Mouse (Mus musculus): ENCODE results near the gene Cops3. TPM values are rescaled to one million over a fixed set of nuclear protein-coding genes. Genes with fewer than 3 reads are reported as not detected.

Gene Cops3
- total RNA-seq, 2 experiments from 2014 or later: 70.7 to 71.1 TPM

DNA sequence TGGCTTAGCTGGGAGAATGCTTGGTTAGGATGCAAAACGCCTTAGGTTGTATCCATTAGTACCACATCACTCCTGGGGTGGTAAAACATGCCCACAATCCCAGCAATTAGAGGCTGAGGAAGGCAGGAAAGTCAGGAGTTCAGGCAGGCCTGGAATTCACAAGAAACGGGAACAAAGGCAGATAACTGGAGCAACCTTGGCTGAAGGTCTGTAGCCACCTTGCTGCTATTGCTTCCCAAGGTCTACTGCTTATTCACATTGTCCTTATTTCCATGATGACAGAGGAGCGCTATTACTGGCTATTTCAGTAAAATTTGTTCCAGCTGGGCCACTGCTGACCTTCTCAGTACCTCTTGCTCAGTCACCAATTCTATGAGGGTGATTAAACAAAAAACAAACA lies 26.4 kb downstream of the Cops3 start:
- DNase-seq (ENCODE audit: low spot score in 2 of 2): no peak

DNA sequence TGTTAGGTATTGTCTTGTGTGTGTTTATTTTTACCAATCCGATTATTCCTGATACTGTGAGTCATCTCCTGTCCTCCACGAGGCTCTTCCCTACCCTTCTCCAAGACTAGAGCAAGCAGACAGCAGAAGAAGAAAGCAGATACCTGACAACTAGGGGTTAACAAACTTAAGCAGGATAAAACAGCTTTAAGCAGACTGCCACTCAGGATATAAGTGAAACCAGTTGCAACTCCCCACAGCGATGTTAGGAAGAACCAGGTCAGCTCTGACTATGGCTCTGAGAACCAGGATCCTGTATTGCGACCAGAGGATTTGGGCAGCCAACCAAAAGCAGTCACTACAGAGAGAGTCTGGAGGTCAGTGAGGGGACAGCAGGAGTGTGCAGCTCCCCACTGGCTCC lies 28.4 kb downstream of the Cops3 start:
- DNase-seq (ENCODE audit: low spot score in 2 of 2): no peak

DNA sequence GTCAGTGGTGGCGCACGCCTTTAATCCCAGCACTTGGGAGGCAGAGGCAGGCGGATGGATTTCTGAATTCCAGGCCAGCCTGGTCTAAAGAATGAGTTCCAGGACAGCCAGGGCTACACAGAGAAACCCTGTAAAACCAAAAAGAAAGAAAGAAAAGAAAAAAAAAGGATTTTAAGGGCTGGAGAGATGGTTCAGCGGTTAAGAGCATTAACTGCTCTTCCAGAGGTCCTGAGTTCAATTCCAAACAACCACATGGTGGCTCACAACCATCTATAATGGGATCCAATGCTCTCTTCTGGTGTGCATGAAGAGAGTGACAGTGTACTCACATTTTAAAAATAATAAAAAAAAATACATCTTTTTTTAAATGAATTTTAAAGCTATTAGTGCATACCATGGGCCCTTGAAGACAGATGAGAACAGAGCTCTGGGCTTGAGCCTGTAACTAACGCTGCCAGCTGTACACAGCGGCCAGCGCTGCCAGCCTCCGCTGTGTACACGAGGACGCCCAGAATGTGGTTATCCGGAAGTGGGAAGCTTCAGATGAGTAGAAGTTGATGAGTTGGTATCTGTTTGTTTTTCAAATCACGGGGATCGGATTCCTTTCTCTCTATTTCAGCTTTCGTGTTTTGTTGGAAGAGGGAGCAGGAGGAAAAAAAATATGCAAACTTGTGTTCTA lies 29.0 kb downstream of the Cops3 start:
- no peak for DNase-seq (ENCODE audit: low spot score in 2 of 2)

DNA sequence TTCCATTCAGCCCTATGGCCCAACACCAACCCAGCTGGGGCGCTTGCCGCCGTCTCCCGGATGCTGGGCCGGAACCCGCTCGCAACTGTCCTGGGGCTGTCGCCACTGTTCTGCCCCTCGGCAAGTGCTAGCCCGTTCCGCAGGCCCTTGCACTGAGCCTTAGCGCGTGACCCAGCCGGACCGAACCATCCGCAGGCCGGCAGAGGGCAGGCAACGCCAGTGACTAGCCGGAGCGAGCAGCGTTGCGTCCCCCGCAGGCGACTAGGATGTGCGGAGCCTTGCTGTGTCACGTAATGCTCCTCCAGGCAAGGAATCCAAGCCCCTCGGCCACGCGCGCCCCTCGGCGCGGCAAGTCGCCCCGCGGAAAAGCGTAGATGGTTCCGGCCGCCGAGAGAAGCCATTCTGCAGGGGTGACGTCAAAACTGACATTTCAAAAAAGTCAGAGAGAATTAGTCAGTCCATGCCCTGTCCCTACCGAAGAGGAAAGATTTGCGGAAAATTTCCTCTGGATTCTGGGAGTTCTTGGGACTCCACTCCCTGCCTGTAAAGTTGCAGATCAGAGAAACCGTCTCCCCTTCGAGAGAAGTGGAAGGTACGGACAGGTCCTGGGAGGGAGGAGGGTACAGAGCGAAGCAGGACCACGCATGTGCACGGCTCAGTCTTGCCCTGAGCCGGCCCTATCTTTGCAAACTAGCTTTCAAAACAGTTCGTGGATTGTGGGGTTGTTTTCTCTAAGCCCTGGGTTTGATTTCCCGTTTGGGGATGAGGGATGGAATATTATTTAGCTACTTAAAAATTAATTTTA lies 29.8 kb downstream of the Cops3 start, which contains the start of gene Flcn:
Flcn (minus strand) TSS at position 347 of the 805 bp plus-strand sequence.
- peak; percentile 78 to 84 for DNase-seq (ENCODE audit: low spot score in 2 of 2)

DNA sequence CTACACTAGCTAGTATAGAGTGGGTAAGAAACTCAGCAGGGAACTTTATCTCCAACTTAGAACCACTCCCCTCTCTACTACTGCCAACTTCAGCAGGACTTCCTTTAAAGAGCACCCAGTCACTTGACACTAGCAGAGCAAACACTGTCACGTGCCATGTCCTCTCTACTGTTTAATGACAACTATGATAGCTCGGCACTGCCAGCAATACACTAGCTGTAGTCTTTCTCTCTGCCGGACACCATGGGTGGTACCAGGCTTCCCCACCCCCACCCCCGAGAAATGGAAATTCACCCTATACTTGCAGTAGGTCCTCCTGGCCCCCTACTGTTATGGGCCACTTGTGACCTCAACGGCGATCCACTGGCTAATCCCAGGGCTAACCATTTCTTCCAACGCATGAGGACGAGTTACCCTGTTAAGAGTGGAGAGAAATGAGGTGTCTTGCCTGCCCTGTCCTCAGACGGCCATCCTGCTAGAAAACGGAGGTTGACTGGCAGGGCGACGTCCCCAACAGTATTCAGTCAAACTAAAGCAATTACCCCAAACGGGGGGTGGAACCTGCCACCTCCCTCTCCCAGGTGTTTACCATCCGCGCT lies 30.5 kb downstream of the Cops3 start:
- DNase-seq (ENCODE audit: low spot score in 2 of 2): no peak

DNA sequence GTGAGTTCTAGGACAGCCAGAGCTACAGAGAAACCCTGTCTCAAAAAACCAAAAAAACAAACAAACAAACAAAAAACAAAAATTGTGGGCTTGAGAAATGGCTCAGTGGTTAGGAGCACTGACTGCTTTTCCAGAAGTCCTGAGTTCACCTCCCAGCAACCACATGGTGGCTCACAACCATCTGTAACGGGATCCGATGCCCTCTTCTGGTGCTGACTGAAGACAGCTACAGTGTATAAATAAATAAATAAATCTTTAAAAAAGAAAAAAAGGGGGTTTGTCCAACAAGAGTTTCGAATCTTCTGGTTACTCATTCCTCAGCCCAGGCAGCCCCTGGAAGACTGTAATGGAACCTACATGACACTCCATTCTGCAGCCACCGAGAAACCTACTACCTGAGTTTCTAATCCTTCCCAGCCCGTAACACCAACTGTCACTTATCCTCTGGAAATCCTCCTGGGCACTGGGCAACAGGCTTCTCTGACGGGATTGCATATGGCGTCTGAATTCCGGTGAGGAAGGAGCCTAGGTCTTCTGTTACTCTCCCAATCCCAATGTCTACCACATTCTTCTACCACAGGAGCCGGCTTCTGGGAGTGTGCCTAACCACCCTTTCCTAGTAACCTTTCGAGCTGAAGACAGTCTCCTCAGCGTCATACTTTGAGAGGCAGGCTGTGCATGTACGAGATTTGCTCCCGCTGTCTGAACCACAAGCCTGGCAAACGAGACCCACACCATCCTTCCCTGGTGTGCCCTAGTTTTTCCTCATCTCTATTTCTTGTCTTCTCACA lies 31.3 kb downstream of the Cops3 start:
- DNase-seq (ENCODE audit: low spot score in 2 of 2): no peak

DNA sequence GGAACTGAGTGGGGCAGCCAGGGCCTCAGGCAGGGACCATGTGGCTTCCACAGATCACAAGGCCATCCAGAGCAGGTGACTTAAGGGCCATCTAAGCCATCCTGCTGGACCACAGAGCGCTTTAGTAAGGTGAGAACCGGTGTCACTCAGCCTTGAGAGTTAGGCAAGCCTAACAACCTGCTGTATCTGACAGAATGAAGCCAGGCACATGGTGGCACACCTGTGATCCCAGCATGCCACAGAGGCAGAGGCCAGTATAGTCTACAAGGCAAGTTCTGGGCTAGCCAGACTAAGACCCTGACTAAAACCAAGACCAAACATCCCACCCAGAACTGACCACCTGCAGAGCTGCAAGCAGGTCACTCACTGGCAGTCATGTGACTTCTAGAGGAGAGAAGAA lies 34.0 kb downstream of the Cops3 start:
- no peak for DNase-seq (ENCODE audit: low spot score in 2 of 2)

DNA sequence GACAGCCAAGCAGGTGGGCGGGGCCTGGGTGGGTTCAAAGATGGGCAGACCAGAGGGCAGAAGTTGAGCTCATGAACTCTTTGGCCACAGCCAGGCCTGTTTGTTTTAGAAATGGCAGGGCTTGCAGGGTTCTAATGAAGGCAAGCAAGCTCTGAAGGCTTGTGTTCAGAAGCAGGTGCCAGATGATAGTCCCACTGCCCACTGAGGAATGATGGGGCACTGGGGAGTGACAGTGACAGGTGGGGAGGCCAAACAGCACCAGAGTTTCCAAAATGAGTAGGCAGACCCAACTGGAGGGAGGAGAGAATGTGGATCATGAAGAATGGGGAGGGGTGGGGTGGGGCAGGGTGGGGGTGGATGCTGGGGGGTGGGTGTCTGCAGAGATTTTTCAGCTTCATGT lies 34.4 kb downstream of the Cops3 start:
- DNase-seq (ENCODE audit: low spot score in 2 of 2): no peak

DNA sequence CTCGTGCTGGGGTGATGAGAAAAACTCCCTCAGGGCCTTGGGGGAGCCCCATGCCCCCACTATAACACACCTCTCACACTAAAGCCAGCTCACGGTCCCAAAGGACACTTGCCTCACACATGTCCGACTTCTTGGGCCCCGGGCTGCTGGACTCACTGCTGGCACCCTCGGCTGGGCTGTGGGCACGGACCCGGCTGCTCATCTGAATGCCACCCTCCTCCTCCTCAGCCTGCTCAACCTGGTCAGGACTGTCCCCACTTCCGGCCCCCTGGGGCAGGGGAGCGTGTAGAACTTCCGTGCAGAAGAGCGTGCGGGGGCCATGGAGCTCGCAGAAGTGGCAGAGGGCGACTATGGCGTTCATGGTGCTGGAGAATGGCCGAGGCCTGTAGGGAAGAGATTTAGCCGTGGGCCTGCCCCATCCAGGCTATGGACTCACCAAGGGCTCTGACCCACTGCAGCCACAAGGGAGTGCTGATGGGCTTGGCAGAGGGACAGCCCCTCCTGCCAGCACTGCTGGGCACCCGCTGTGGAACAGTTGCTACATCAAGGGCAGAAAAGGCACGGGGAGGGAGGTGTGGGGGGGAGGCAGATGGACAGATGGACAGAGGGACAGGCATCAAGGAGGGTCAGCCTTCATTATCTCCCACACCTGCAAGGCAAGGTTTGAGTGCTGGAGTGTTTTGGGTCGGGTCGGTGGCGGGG lies 35.1 kb downstream of the Cops3 start:
- no peak for DNase-seq (ENCODE audit: low spot score in 2 of 2)

DNA sequence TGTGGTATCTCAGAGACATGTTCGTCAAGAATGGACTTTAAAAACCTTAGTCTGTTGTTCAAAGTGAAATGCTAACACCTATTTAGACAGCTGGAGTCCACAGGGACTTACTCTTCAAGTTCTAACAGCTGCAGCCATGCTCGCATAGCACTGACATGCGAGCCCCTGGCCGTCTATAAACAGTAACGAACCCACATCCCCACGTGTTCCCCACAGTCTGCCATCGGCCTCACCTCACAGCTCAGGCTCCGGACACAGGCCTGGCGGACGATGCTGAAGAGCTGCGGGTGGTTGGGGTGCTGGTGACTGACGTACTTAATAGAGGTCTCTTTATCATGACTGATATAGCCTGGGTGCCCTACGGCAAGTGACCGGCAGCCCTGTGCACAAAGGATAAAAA lies 36.1 kb downstream of the Cops3 start:
- no peak for DNase-seq (ENCODE audit: low spot score in 2 of 2)

DNA sequence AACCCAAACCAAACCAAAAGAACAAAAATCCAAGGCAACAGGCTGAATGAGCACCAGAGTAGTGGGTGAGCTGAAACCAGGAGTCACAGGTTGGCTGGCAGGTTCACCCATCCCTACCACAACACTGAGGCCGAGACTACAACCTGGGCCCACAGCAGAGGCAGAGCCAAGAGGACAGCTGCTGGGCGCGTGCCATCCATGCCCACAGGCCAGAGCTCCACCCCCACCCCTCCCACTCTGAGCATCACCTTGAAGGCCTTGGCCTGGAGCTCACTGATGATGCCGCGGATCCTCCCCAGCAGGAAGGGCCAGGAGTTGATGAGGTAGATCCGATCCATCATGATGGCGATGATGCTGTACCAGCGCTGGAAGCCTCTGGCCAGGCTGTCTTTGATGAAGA lies 37.8 kb downstream of the Cops3 start:
- DNase-seq (ENCODE audit: low spot score in 2 of 2): no peak

DNA sequence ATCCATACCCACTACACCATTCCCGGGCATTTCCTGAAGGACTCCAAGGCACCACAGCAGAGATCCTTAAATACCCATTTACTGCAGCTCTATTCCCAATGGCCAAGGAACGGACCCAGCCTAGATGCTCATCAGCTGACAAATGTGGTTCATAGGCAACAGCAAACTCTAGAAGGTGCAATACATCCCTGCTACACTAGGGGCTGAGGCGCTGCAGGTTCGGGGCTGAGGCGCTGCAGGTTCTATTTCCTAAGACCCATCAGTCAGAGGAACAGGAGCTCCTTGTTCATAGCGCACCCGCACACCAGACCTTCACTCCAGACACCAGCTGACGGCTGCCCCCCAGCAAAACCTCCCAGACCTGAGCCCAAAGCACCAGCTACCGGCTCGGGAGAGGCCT lies 39.2 kb downstream of the Cops3 start:
- no peak for DNase-seq (ENCODE audit: low spot score in 2 of 2)

DNA sequence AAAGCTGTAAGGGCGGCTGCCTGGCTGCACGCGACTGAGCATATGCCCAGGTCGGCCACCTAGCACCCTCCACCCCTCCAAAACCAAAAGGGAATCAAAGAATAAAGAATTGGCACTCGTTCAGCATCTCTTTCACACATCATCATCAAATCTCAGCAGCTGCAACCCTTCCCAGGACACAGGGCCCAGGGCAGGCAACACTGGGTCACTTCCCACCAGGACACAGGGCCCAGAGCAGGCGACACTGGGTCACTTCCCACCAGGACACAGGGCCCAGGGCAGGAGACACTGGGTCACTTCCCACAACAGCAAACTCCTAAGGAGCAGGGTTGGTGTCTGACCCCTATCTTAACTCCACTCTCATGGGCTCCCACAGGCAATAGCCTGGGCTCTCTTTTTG lies 46.2 kb downstream of the Cops3 start:
- no peak for DNase-seq (ENCODE audit: low spot score in 2 of 2)

DNA sequence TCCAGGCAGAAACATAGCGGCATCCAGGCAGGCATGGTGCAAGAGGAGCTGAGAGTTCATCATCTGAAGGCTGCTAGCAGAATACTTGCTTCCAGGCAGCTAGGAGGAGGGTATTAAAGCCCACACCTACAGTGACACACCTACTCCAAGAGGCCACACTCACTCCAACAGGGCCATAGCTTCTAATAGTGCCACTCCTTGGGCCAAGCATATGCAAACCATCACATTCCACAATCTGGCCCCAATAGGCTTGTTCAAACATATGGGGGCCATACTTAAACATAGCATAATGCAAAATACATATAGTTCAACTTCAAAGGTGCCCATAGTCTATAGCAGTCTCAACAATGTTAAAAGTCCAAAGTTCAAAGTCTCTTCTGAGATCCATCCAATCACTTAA lies 50.3 kb downstream of the Cops3 start:
- no peak for DNase-seq (ENCODE audit: low spot score in 2 of 2)

DNA sequence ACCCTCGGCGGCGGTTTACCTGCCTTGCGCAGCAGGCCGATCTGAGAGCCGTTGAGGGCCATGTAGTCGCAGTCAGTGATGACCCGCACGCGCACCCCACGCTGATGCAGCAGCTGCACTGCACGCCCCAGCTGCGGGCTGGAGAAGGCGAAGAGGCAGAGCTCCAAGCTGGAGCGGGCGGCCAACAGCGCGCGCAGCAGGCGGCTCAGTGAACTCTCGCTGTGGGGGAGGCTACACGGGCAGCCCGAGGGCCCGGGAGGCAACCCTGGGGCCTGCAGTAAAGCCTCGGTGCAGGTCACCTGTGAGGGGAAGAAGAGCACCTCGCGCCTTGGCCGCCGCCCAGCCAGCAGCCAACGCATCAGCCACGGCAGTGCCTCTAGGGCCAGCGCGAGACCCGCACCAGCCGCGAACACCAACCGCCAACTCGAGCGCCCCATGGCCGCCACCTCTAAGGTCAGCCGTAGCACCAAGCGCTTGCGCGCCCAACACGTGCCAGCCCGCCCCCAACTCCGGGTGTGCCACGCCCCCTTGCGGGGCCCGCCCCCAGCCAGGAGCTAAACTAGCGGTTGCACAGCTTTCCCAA lies 52.3 kb downstream of the Cops3 start, which contains the start of gene Pld6:
Pld6 (minus strand) TSS at position 447 of the 583 bp plus-strand sequence.
- DNase-seq (ENCODE audit: low spot score in 2 of 2): peak; percentile 32 to 36

DNA sequence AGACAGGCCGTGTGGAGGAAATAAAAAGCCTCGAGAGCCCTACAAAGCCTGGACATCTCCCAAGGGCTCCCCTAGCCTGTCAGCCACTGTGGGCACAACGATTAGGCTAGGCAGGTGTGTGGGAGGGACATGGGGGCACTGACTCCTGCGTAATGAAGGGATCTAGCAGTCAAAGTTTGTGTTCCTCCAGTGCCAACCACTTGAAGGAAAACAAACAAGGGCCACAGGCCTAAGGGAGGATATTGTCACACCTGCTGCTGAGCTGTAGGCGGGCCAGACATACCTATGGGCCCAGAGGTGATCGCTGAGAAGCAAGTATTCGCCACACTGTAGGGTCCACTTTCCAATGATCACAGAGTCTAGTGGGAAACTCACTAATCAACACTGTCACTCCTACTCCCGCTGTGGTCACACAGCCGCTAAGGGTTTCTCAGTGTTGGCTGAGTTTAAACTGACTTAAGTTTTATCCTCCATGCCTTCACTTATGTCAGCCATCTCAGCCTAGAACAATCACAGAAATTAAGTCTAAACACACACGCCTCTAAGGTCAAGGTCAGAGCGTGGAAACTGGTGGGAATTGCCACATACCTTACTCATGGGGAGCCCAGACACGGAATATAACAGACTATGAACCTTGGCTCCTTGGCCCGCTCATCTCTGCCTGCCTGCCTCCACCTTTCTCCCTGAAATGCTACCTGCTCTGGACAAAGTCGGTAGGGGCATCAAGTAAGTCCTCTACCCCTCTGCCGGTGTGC lies 53.0 kb downstream of the Cops3 start:
- no peak for DNase-seq (ENCODE audit: low spot score in 2 of 2)

DNA sequence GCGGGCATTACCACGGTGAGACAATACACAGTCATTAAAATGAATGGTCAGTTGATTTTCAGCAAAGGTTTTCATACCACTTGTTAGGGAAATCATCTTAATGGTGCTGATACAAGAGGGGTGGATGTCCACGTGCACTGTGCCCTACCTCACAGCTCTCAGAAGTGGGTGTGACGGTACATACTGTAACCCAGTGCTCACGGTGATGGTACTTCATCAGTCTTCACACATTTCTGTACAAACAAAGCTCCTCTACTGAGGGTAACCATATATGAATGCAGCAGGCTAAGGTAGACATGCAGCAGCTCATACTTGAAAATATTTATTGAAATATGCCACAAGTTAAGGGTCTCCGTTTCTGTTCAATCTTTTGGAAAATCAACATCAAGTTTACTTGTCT lies 56.0 kb downstream of the Cops3 start:
- no peak for DNase-seq (ENCODE audit: low spot score in 2 of 2)

DNA sequence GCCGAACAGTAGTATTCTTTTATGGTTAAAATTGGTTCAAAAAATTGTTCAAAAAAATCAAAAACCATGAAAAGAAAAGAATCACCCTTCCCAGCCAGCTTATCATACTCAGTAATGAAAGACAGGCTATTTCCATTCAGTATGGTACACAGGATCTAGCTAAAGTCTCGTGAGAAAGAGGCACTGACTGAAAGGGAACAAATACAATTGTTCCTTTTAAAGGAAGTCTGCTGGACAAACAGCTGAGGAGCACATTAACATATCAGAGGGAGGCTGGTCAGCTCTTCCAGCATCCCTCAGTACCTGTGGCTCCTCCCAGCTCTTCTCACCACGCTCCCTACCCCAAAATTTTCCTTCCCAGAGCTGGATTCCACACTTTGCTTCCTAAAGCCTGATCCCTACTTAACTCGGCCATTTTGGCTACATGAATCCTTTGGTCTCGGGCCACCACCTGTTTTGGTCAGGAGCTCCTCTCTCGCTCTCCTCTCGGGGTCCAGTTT lies 57.5 kb downstream of the Cops3 start:
- no peak for DNase-seq (ENCODE audit: low spot score in 2 of 2)

DNA sequence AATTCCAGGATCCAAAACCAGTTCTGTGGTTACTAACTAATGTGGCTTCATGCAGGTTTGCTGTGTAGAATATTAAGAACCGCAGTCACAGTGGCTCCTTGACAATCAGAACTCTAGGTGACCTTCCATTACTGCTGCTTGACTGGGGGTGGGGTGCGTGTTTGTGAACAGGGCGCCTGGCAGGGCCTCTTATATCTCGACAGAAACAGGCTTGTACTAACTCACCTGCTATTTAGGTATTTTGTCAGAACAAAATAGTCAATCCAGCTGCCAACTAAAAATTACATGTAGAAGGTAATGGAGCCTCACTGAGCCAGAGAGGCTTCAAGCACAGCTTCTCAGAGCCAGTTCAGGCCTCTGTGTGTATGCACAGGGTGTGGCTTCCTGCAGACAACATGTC lies 59.4 kb downstream of the Cops3 start:
- DNase-seq (ENCODE audit: low spot score in 2 of 2): no peak

DNA sequence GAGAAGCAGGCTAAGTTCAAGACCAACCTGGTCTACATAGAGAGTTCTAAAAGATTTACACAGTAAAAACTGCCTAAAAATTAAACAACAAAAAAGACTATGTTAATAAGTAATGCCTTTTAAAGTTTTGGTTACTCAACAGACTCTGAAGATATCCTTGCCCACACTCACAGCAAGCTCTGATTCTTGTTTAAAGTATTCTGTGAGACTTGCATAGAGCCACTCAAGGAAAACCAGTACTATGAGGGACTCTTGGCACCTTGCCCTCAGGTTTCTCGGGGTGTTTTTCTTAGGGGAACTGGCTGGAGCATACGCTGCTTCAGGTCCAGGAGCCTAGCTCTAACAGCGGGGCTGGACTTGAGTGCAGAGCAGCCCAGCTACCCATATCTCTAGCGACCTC lies 60.2 kb downstream of the Cops3 start:
- DNase-seq (ENCODE audit: low spot score in 2 of 2): no peak

Measured in left cerebral cortex, adult 18-20 months (tissue).